Mouse (Mus musculus) small intestine, adult 2 months (tissue): ENCODE measurements at regions not wholly inside any gene's neighbourhood (a gene's known extent, or its start where the extent isn't known, plus 50 kb on each side); places are given as distances from the start of the nearest gene placed in this dataset.

Experiments used
- CTCF ChIP-seq: fragments of 200-500 bp; IDR thresholded peaks from 2 replicates; pipeline ENCODE4 v1.5.1; 2012; ENCODE audit warnings: low read depth, mild to moderate bottlenecking, control low read depth, inconsistent platforms, low read length, moderate library complexity, mixed read lengths; ENCODE audit not compliant: insufficient replicate concordance, insufficient read length; ENCODE audit errors: extremely low read depth
- POLR2A ChIP-seq: fragments of 200-500 bp; IDR thresholded peaks from 2 replicates; pipeline ENCODE4 v1.6.1; 2012; ENCODE audit warnings: low read depth, mild to moderate bottlenecking, control low read depth, inconsistent platforms, low read length, moderate library complexity

DNA sequence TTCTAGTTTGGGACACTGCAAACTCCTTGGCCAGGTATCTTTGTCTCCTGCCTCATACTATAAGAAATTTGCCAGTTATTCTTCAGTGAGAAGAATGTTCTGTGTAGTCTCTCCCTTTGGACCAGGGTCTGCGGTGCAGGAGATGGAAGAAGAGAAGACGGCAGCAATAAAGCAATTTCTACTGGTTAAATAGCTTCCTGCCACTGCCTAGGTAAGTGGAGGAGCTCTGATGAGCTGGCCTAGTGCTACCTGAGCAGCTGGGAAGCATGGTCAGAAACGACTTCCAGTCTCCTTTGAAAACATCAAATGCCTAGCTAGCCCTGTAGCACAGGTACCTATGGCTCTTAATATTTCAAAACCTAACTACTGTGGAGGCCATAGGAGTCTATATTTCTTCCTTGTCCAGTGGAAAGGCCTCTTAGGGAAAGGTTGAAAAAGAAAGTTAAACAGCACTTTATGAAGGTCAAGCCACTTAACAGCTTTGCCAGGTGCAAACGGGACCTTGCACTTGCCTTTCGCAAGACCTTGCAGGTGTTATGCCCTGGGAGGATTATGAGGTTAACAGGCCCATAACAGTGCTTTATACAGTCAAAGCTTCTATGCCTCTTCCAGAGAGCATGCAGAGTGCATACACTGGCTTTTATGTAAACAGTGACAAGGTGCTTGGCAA lies 351.9 kb downstream of the Serpinb8 start:
- no peak for TF ChIP-seq POLR2A
- no peak for TF ChIP-seq CTCF
